Mouse (Mus musculus) brain, embryonic 14.5 days (tissue): ENCODE measurements around the gene Eif2d.

Source experiments
- CTCF ChIP-seq: fragments of 200-500 bp; IDR thresholded peaks from 2 replicates; pipeline ENCODE4 v1.5.1; 2012; ENCODE audit warnings: inconsistent platforms, mild to moderate bottlenecking, moderate library complexity, borderline replicate concordance; ENCODE audit not compliant: insufficient read depth, insufficient read length; ENCODE audit errors: extremely low read depth
- POLR2A ChIP-seq: fragments of 200-500 bp; IDR thresholded peaks from 2 replicates; pipeline ENCODE4 v1.6.1; 2012; ENCODE audit warnings: mild to moderate bottlenecking, inconsistent platforms, borderline replicate concordance; ENCODE audit not compliant: poor library complexity, insufficient read depth, insufficient read length, severe bottlenecking; ENCODE audit errors: extremely low read depth

GRCm38 (mm10) chr1:131146181-131146614, 6.8 kb upstream of the Eif2d start:
- TF ChIP-seq POLR2A (no peak), CTCF (no peak)
